Mouse (Mus musculus) cerebellum, adult 11-12 months (tissue): Measurements from ENCODE around the gene Ltb4r2.

Experiments used
- DNase-seq: peaks from one replicate; pipeline ENCODE4 v3.0.0; 2022

Ltb4r2 gene

GRCm38 (mm10) chr14:55737086-55737687 is 24.0 kb upstream of the Ltb4r2 start:
- no peak for DNase-seq

- peak; percentile 67 for DNase-seq
Observed at GRCm38 (mm10) chr14:55743711-55744110, 17.5 kb upstream of the Ltb4r2 start.

- DNase-seq = peak; percentile 82
Observed at GRCm38 (mm10) chr14:55745180-55745860, 15.9 kb upstream of the Ltb4r2 start, which contains the start of the genes Dhrs1 and Nop9. Dhrs1 (minus strand) TSS chr14:55745690. Nop9 (plus strand) TSS chr14:55745693.

GRCm38 (mm10) chr14:55745861-55746237 is 15.4 kb upstream of the Ltb4r2 start:
- DNase-seq = no peak

GRCm38 (mm10) chr14:55747051-55747847 is 14.0 kb upstream of the Ltb4r2 start:
- DNase-seq = no peak

GRCm38 (mm10) chr14:55757566-55757965 is 3.7 kb upstream of the Ltb4r2 start:
- DNase-seq = no peak

GRCm38 (mm10) chr14:55758363-55758784 is 2.9 kb upstream of the Ltb4r2 start, which contains the start of gene Cideb:
Cideb (minus strand) TSS chr14:55758458.
- no peak for DNase-seq

GRCm38 (mm10) chr14:55760156-55760555 is 1.1 kb upstream of the Ltb4r2 start:
- DNase-seq = peak; percentile 81

- peak; percentile 56 for DNase-seq
Observed at GRCm38 (mm10) chr14:55762001-55762821, 983 bp downstream of the Ltb4r2 start.

GRCm38 (mm10) chr14:55763166-55763565 is 1.9 kb downstream of the Ltb4r2 start:
- DNase-seq = no peak

GRCm38 (mm10) chr14:55765696-55766095 is 4.5 kb downstream of the Ltb4r2 start, which contains the start of gene Ltb4r1:
Ltb4r1 (plus strand) TSS chr14:55765962.
- DNase-seq = no peak

- peak; percentile 82 for DNase-seq
Observed at GRCm38 (mm10) chr14:55767519-55768414, 6.5 kb downstream of the Ltb4r2 start.

- DNase-seq = no peak
Observed at GRCm38 (mm10) chr14:55768555-55768954, 7.3 kb downstream of the Ltb4r2 start.

GRCm38 (mm10) chr14:55769087-55769703 is 8.0 kb downstream of the Ltb4r2 start:
- DNase-seq = no peak

GRCm38 (mm10) chr14:55776711-55777110 is 15.5 kb downstream of the Ltb4r2 start:
- no peak for DNase-seq

- DNase-seq = no peak
Observed at GRCm38 (mm10) chr14:55777176-55777575, 15.9 kb downstream of the Ltb4r2 start.

- DNase-seq = no peak
Observed at GRCm38 (mm10) chr14:55777806-55778205, 16.6 kb downstream of the Ltb4r2 start.

- no peak for DNase-seq
Observed at GRCm38 (mm10) chr14:55778686-55779085, 17.5 kb downstream of the Ltb4r2 start.

- no peak for DNase-seq
Observed at GRCm38 (mm10) chr14:55779656-55780055, 18.4 kb downstream of the Ltb4r2 start.

GRCm38 (mm10) chr14:55780736-55781135 is 19.5 kb downstream of the Ltb4r2 start:
- no peak for DNase-seq

GRCm38 (mm10) chr14:55781310-55781709 is 20.1 kb downstream of the Ltb4r2 start:
- peak; percentile 48 for DNase-seq
